Mouse (Mus musculus): ENCODE measurements at regions not wholly inside any gene's neighbourhood (a gene's known extent, or its start where the extent isn't known, plus 50 kb on each side); places are given as distances from the start of the nearest gene placed in this dataset.

- no peak overlapping the region for H3K4me3 ChIP-seq (ENCODE audit: insufficient read depth, low read length)
- TF ChIP-seq CTCF (IDR thresholded peaks at IDR 0.05; ENCODE audit: extremely low read depth, insufficient read depth, low read length) (no peak), POLR2A (IDR thresholded peaks at IDR 0.05; ENCODE audit: extremely low read depth, insufficient read depth, low read length) (no peak)
- H3K27ac ChIP-seq (ENCODE audit: insufficient read depth, low read length): no peak overlapping the region
- H3K4me1 ChIP-seq (ENCODE audit: control insufficient read depth, insufficient read depth, low read length): no peaks in the 10 kb centered on the region
Observed at GRCm38 (mm10) chr12:35603742-35604141, 68.9 kb upstream of the Ahr start.

- Histone ChIP-seq H3K4me1 (ENCODE audit: control insufficient read depth, insufficient read depth, low read length) (no peaks in the 10 kb centered on the region), H3K4me3 (ENCODE audit: insufficient read depth, low read length) (no peak overlapping the region), H3K27ac (ENCODE audit: insufficient read depth, low read length) (no peak overlapping the region)
- TF ChIP-seq POLR2A (IDR thresholded peaks at IDR 0.05; ENCODE audit: extremely low read depth, insufficient read depth, low read length) (no peak), CTCF (IDR thresholded peaks at IDR 0.05; ENCODE audit: extremely low read depth, insufficient read depth, low read length) (no peak)
Observed at GRCm38 (mm10) chr12:35602589-35602988, 67.8 kb upstream of the Ahr start.

- Histone ChIP-seq H3K4me3 (ENCODE audit: insufficient read depth, low read length) (no peak overlapping the region), H3K4me1 (ENCODE audit: control insufficient read depth, insufficient read depth, low read length) (no peaks in the 10 kb centered on the region), H3K27ac (ENCODE audit: insufficient read depth, low read length) (no peak overlapping the region)
- TF ChIP-seq CTCF (IDR thresholded peaks at IDR 0.05; ENCODE audit: extremely low read depth, insufficient read depth, low read length) (no peak), POLR2A (IDR thresholded peaks at IDR 0.05; ENCODE audit: extremely low read depth, insufficient read depth, low read length) (no peak)
Observed at GRCm38 (mm10) chr12:35598298-35598697, 63.5 kb upstream of the Ahr start.

- Histone ChIP-seq H3K4me1 (ENCODE audit: control insufficient read depth, insufficient read depth, low read length) (no peaks in the 10 kb centered on the region), H3K27ac (ENCODE audit: insufficient read depth, low read length) (no peak overlapping the region), H3K4me3 (ENCODE audit: insufficient read depth, low read length) (no peak overlapping the region)
- no peak for TF ChIP-seq POLR2A (IDR thresholded peaks at IDR 0.05; ENCODE audit: extremely low read depth, insufficient read depth, low read length)
- no peak for TF ChIP-seq CTCF (IDR thresholded peaks at IDR 0.05; ENCODE audit: extremely low read depth, insufficient read depth, low read length)
Observed at GRCm38 (mm10) chr12:35592866-35593265, 58.0 kb upstream of the Ahr start.
